ENCODE assay signal across 18 mouse cellular contexts in the genomic region with DNA sequence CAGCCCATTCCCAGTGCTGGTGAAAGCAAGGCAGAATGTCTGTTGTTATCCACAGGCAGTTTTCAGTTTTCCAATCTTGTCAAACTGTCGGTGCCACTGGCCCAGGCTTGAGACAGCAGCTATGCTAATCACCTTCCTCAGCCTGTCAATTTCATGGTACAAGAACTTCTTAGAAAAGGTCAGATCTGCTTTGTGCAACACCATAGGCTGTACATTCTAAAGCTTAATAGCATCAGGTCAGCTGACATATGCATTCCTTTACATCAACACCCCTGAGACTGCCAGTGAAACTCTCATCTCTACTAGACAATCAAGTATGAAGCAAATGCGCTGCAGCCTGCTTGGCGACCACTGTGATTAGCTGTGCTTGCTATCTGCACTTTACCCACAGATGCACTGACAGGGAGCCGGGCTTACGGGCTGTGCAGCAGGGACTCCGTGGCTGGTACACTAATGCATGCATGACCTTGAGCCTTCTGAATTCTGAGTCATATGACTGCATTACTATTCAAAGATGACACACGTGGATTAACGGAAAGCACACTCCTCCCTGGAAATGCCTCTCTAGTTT. TPM values are rescaled to one million over a fixed set of nuclear protein-coding genes. Genes with fewer than 3 reads are reported as not detected.
DNase-seq lines count a peak whose midpoint lies in the region; ATAC-seq and TF ChIP-seq lines count a peak whose summit lies in the region.
"Had no signal": no experiment of that assay in that cellular context is flagged by ENCODE, and none has a peak within 500 bp of the region (broad histone marks: within the 10 kb centered on the region; RNA-seq: fewer than 3 reads in every experiment).

No protein-coding gene starts in this region.

- no peak for ATAC-seq in heart, embryonic 12.5 days (ENCODE audit: insufficient number of reproducible peaks, low FRiP score)
- peak; percentile 41; the same call in 1 of the 2 replicates for ATAC-seq in hindbrain, embryonic 16.5 days
- ATAC-seq in intestine, embryonic 16.5 days = no peak
- ATAC-seq in erythroid progenitor cell, adult 5-6 weeks (replicated peaks; ENCODE audit: low FRiP score, poor library complexity, severe bottlenecking) = no peak

- dilution Hi-C loops in CH12.LX (cut with MboI; ENCODE audit: extremely low pct_ligation_motif_present, extremely low pct_unique_long_range_greater_than_20kb, low sequenced_read_pairs) = no loop called here

- H3K4me2 ChIP-seq in heart, embryonic 12.5 days = peak overlapping the region; percentile 25
- H3K4me2 ChIP-seq in CH12.LX (ENCODE audit: insufficient read depth, low read depth, poor library complexity, severe bottlenecking) = no peak overlapping the region
- H3K4me2 ChIP-seq in hindbrain, embryonic 16.5 days (ENCODE audit: low read length) = no peak overlapping the region
- no peak overlapping the region for H3K4me2 ChIP-seq in intestine, embryonic 16.5 days (ENCODE audit: low read depth, low read length)
- H3K4me2 ChIP-seq: limb, embryonic 12.5 days; liver, embryonic 13.5 days; lung, embryonic 15.5 days had no signal

- no peak for DNase-seq in heart, postnatal 10 days
- DNase-seq in CH12.LX (ENCODE audit: extremely low read depth) (no peak), NIH3T3 (ENCODE audit: low read depth) (peak; percentile 30)
- no peak for DNase-seq in layer of hippocampus, adult 18-20 months (ENCODE audit: low spot score in 2 of 2)
- DNase-seq: adrenal gland, adult 8-10 months; cerebellum, adult 11 months; cerebellum, postnatal 14 days; gastrocnemius, postnatal 14 days; kidney, adult 8-10 months; kidney, postnatal 25 days; liver, embryonic 13.5 days; right cerebral cortex, adult 18-20 months had no signal

- TF ChIP-seq EP300 in CH12.LX (IDR thresholded peaks at IDR 0.05; ENCODE audit: low read length) = peak; percentile 22; the same call in 1 of the 2 replicates

- intact Hi-C loops in heart, postnatal 10 days (cut with DNase I) = loop anchor here (5.0 kb wide), 2 partner anchors 118 to 223 kb away; no protein-coding TSS in a partner anchor

- H3K4me3 ChIP-seq in heart, embryonic 12.5 days = no peak overlapping the region
- no peak overlapping the region for H3K4me3 ChIP-seq in CH12.LX (replicated peaks in 1 of 3; ENCODE audit: low read depth in 2 of 3, low read length in 2 of 3, poor library complexity in 1 of 3)
- no peak overlapping the region for H3K4me3 ChIP-seq in hindbrain, embryonic 16.5 days (ENCODE audit: low read length)
- no peak overlapping the region for H3K4me3 ChIP-seq in intestine, embryonic 16.5 days (ENCODE audit: low read length)
- H3K4me3 ChIP-seq: limb, embryonic 12.5 days; liver, embryonic 13.5 days; lung, embryonic 15.5 days had no signal

- H3K9ac ChIP-seq in heart, embryonic 12.5 days = no peak overlapping the region
- no peak overlapping the region for H3K9ac ChIP-seq in CH12.LX (ENCODE audit: insufficient read depth, low read depth)
- no peak overlapping the region for H3K9ac ChIP-seq in hindbrain, embryonic 16.5 days (ENCODE audit: low read depth, low read length)
- H3K9ac ChIP-seq in intestine, embryonic 16.5 days (ENCODE audit: low read depth, low read length) = no peak overlapping the region
- H3K9ac ChIP-seq: limb, embryonic 12.5 days; liver, embryonic 13.5 days; lung, embryonic 15.5 days had no signal

- in situ Hi-C loops in CH12.LX (cut with MboI; ENCODE audit: low pct_ligation_motif_present, low pct_unique_long_range_greater_than_20kb, low sequenced_read_pairs) = no loop called here

- peak overlapping the region; percentile 55 for H3K27ac ChIP-seq in heart, embryonic 12.5 days (ENCODE audit: poor library complexity, severe bottlenecking)
- no peak overlapping the region for H3K27ac ChIP-seq in CH12.LX (ENCODE audit: insufficient read depth, low read depth)
- H3K27ac ChIP-seq in hindbrain, embryonic 16.5 days (ENCODE audit: low read depth, low read length) = no peak overlapping the region
- H3K27ac ChIP-seq in intestine, embryonic 16.5 days (ENCODE audit: low read length) = no peak overlapping the region
- H3K27ac ChIP-seq: limb, embryonic 12.5 days; liver, embryonic 13.5 days; lung, embryonic 15.5 days had no signal

- H3K36me3 ChIP-seq in heart, embryonic 12.5 days = no peaks in the 10 kb centered on the region; the same call in 1 of the 2 replicates
- peaks cover 0 to 5% of the 10 kb centered on the region in 2 experiments for H3K36me3 ChIP-seq in CH12.LX (replicated peaks in 1 of 2; ENCODE audit: control insufficient read depth in 1 of 2, insufficient read depth in 1 of 2, low read length in 1 of 2)
- H3K36me3 ChIP-seq in hindbrain, embryonic 16.5 days (ENCODE audit: control insufficient read depth, insufficient read depth, low read length) = no peaks in the 10 kb centered on the region
- H3K36me3 ChIP-seq in intestine, embryonic 16.5 days (ENCODE audit: control insufficient read depth, insufficient read depth, low read length) = no peaks in the 10 kb centered on the region
- H3K36me3 ChIP-seq: limb, embryonic 12.5 days; liver, embryonic 13.5 days; lung, embryonic 15.5 days had no signal

- 20% methylated on average over 8 of the region's 8 CpGs for WGBS in heart, embryonic 12.5 days
- WGBS in hindbrain, embryonic 16.5 days = 27% methylated on average over 8 of the region's 8 CpGs
- WGBS in intestine, embryonic 16.5 days = 73% methylated on average over 8 of the region's 8 CpGs

- TF ChIP-seq RAD21 in CH12.LX (IDR thresholded peaks at IDR 0.05; ENCODE audit: low read depth, low read length) = no peak

- H3K9me3 ChIP-seq in heart, embryonic 12.5 days (replicated peaks) = no peaks in the 10 kb centered on the region
- H3K9me3 ChIP-seq in CH12.LX (replicated peaks; ENCODE audit: low read length) = no peaks in the 10 kb centered on the region
- H3K9me3 ChIP-seq in hindbrain, embryonic 16.5 days (ENCODE audit: control insufficient read depth, low read length) = no peaks in the 10 kb centered on the region
- H3K9me3 ChIP-seq in intestine, embryonic 16.5 days (ENCODE audit: control insufficient read depth, low read length) = no peaks in the 10 kb centered on the region
- H3K9me3 ChIP-seq: limb, embryonic 12.5 days; liver, embryonic 13.5 days; lung, embryonic 15.5 days had no signal

- no peaks in the 10 kb centered on the region for H3K79me2 ChIP-seq in CH12.LX (replicated peaks; ENCODE audit: control insufficient read depth, extremely low read depth, insufficient read depth, poor library complexity, severe bottlenecking)

- no peak for TF ChIP-seq CTCF in CH12.LX (conservative IDR thresholded peaks at IDR 0.05 in 1 of 2, IDR thresholded peaks at IDR 0.05 in 1 of 2; ENCODE audit: low read depth in 2 of 2, low read length in 2 of 2)

- TF ChIP-seq POLR2A in CH12.LX (IDR thresholded peaks at IDR 0.05; ENCODE audit: low read depth, low read length) = no peak

- H3K4me1 ChIP-seq in heart, embryonic 12.5 days (replicated peaks) = peaks cover 41% of the 10 kb centered on the region
- H3K4me1 ChIP-seq in CH12.LX (ENCODE audit: control insufficient read depth in 1 of 2, insufficient read depth in 2 of 2) = peaks cover 21 to 53% of the 10 kb centered on the region in 2 experiments
- peaks cover 4% of the 10 kb centered on the region for H3K4me1 ChIP-seq in hindbrain, embryonic 16.5 days (ENCODE audit: control insufficient read depth, insufficient read depth, low read depth, low read length)
- no peaks in the 10 kb centered on the region for H3K4me1 ChIP-seq in intestine, embryonic 16.5 days (ENCODE audit: control insufficient read depth, insufficient read depth, low read length)
- H3K4me1 ChIP-seq: liver, embryonic 13.5 days had no signal

- H3K27me3 ChIP-seq in heart, embryonic 12.5 days (replicated peaks) = no peaks in the 10 kb centered on the region
- no peaks in the 10 kb centered on the region for H3K27me3 ChIP-seq in CH12.LX (replicated peaks)
- no peaks in the 10 kb centered on the region for H3K27me3 ChIP-seq in hindbrain, embryonic 16.5 days (replicated peaks; ENCODE audit: control insufficient read depth, insufficient read depth, low read length)
- no peaks in the 10 kb centered on the region for H3K27me3 ChIP-seq in intestine, embryonic 16.5 days (replicated peaks; ENCODE audit: control insufficient read depth, insufficient read depth, low read length)
- H3K27me3 ChIP-seq: limb, embryonic 12.5 days; liver, embryonic 13.5 days; lung, embryonic 15.5 days had no signal

TF ChIP-seq in CH12.LX, 34 proteins besides CTCF, POLR2A, EP300 and RAD21:
- no peak for TF ChIP-seq SMC3 (IDR thresholded peaks at IDR 0.05; ENCODE audit: low read depth, low read length)
- peak; percentile 40; the same call in 1 of the 2 replicates for TF ChIP-seq BHLHE40 (IDR thresholded peaks at IDR 0.05; ENCODE audit: low read depth, low read length)
- TF ChIP-seq ZMIZ1 (IDR thresholded peaks at IDR 0.05; ENCODE audit: low read depth, low read length) = no peak

RNA-seq across cellular contexts. Expression of gene Ano10, which starts 53.5 kb away (rescaled TPM):
- 30.5 and 34.7 TPM in 2 replicates for polyA plus RNA-seq in heart, embryonic 12.5 days (2016; fragmentation: Nextera tagmentation; extraction: Ambion mirVana)
- total RNA-seq in heart, postnatal 10 days (2021) = 10 to 100 TPM; 28.2 to 31.5 TPM
- total RNA-seq in CH12.LX (2012; rRNA removed) (18.2 and 23.9 TPM in 2 replicates), CH12.LX (2014; rRNA removed) (7.3 and 9.5 TPM in 2 replicates)
- polyA plus RNA-seq in CH12.LX (2012; ENCODE audit: insufficient read length, low read depth) = 11.4 and 12.2 TPM in 2 replicates
- 41.8 and 43.6 TPM in 2 replicates for polyA plus RNA-seq in hindbrain, embryonic 16.5 days (2015; fragmentation: Nextera tagmentation; extraction: Ambion mirVana)
- polyA plus RNA-seq in intestine, embryonic 16.5 days (2015; fragmentation: Nextera tagmentation; extraction: Ambion mirVana) = 37.9 and 39.7 TPM in 2 replicates
- 10 to 100 TPM; 23.8 to 26.4 TPM for total RNA-seq in layer of hippocampus, adult 18-20 months (2021)
- total RNA-seq in erythroid progenitor cell, adult 5-6 weeks (2015; ENCODE audit: low replicate concordance) = 7.9 and 28.1 TPM in 2 replicates
- 3.1 and 5.1 TPM in 2 replicates for total RNA-seq in erythroid progenitor cell, adult 5-6 weeks (2017; ENCODE audit: low replicate concordance)
